Mouse (Mus musculus): ENCODE measurements at regions not wholly inside any gene's neighbourhood (a gene's known extent, or its start where the extent isn't known, plus 50 kb on each side); places are given as distances from the start of the nearest gene placed in this dataset.

- Histone ChIP-seq H3K4me3 (ENCODE audit: control insufficient read depth in 1 of 2, insufficient read depth in 1 of 2, low read depth in 2 of 2, low read length in 2 of 2) (no peak overlapping the region), H3K27ac (ENCODE audit: control insufficient read depth, low read depth, low read length) (no peak overlapping the region), H3K9ac (ENCODE audit: control insufficient read depth, low read depth, low read length, poor library complexity, severe bottlenecking) (no peak overlapping the region), H3K27me3 (ENCODE audit: control insufficient read depth in 1 of 2, insufficient read depth in 2 of 2, low read length in 2 of 2) (peaks cover 3 to 9% of the 10 kb centered on the region in 2 experiments), H3K9me3 (replicated peaks; ENCODE audit: insufficient read depth, low read length) (no peaks in the 10 kb centered on the region), H3K36me3 (ENCODE audit: control insufficient read depth in 1 of 2, insufficient read depth in 2 of 2, low read length in 2 of 2) (no peaks in the 10 kb centered on the region), H3K79me2 (ENCODE audit: control insufficient read depth, insufficient read depth, low read length, poor library complexity) (no peaks in the 10 kb centered on the region), H3K4me1 (ENCODE audit: control insufficient read depth in 1 of 2, insufficient read depth in 2 of 2, low read length in 2 of 2) (no peaks in the 10 kb centered on the region)
- no peak for DNase-seq (ENCODE audit: low read depth, low spot score)
- TF ChIP-seq POLR2AphosphoS2 (IDR thresholded peaks at IDR 0.05; ENCODE audit: low read length) (no peak), RCOR1 (IDR thresholded peaks at IDR 0.05; ENCODE audit: low read depth, low read length) (no peak), ZNF384 (IDR thresholded peaks at IDR 0.05; ENCODE audit: low read depth, low read length) (no peak), MEF2A (IDR thresholded peaks at IDR 0.05; ENCODE audit: extremely low read depth, insufficient replicate concordance, low read depth, low read length, poor library complexity, severe bottlenecking) (no peak), MAZ (IDR thresholded peaks at IDR 0.05; ENCODE audit: low read depth, low read length) (no peak), ETS1 (IDR thresholded peaks at IDR 0.05; ENCODE audit: low read depth, low read length) (no peak), ZC3H11A (IDR thresholded peaks at IDR 0.05; ENCODE audit: low read depth, low read length) (no peak), MAFK (IDR thresholded peaks at IDR 0.05; ENCODE audit: borderline replicate concordance, low read depth, low read length) (no peak), POLR2AphosphoS5 (IDR thresholded peaks at IDR 0.05; ENCODE audit: borderline replicate concordance, low read depth, low read length) (no peak), MYB (IDR thresholded peaks at IDR 0.05; ENCODE audit: low read depth, low read length) (no peak), TBP (IDR thresholded peaks at IDR 0.05; ENCODE audit: low read depth, low read length) (no peak), NRF1 (IDR thresholded peaks at IDR 0.05; ENCODE audit: insufficient read depth, low read depth, low read length, poor library complexity, severe bottlenecking) (no peak), MYC (IDR thresholded peaks at IDR 0.05; ENCODE audit: low read depth, low read length) (no peak), HCFC1 (IDR thresholded peaks at IDR 0.05; ENCODE audit: low read depth, low read length) (no peak)
Measured at GRCm38 (mm10) chr2:72880016-72880415, 100.2 kb downstream of the Sp3 start.

GRCm38 (mm10) chr2:72881554-72881953 is 98.7 kb downstream of the Sp3 start:
- H3K9ac ChIP-seq (ENCODE audit: control insufficient read depth, low read depth, low read length, poor library complexity, severe bottlenecking): no peak overlapping the region
- no peaks in the 10 kb centered on the region for H3K4me1 ChIP-seq (ENCODE audit: control insufficient read depth in 1 of 2, insufficient read depth in 2 of 2, low read length in 2 of 2)
- no peak for DNase-seq (ENCODE audit: low read depth, low spot score)
- TF ChIP-seq KAT2A (conservative IDR thresholded peaks at IDR 0.05; ENCODE audit: low read depth, low read length): no peak
- H3K36me3 ChIP-seq (ENCODE audit: control insufficient read depth in 1 of 2, insufficient read depth in 2 of 2, low read length in 2 of 2): no peaks in the 10 kb centered on the region
- peaks cover under 1 to 9% of the 10 kb centered on the region in 2 experiments for H3K27me3 ChIP-seq (ENCODE audit: control insufficient read depth in 1 of 2, insufficient read depth in 2 of 2, low read length in 2 of 2)
- no peak overlapping the region for H3K4me3 ChIP-seq (ENCODE audit: control insufficient read depth in 1 of 2, insufficient read depth in 1 of 2, low read depth in 2 of 2, low read length in 2 of 2)
- H3K27ac ChIP-seq (ENCODE audit: control insufficient read depth, low read depth, low read length): no peak overlapping the region
- H3K79me2 ChIP-seq (ENCODE audit: control insufficient read depth, insufficient read depth, low read length, poor library complexity): no peaks in the 10 kb centered on the region
- no peaks in the 10 kb centered on the region for H3K9me3 ChIP-seq (replicated peaks; ENCODE audit: insufficient read depth, low read length)

- TF ChIP-seq TBP (IDR thresholded peaks at IDR 0.05; ENCODE audit: low read depth, low read length) (no peak), ZNF384 (IDR thresholded peaks at IDR 0.05; ENCODE audit: low read depth, low read length) (no peak), CTCF (IDR thresholded peaks at IDR 0.05 in 2 of 3, conservative IDR thresholded peaks at IDR 0.05 in 1 of 3; ENCODE audit: control insufficient read depth in 1 of 3, insufficient read depth in 1 of 3, low read depth in 2 of 3, low read length in 3 of 3, poor library complexity in 1 of 3, severe bottlenecking in 1 of 3) (no peak), BHLHE40 (IDR thresholded peaks at IDR 0.05; ENCODE audit: borderline replicate concordance, low read depth, low read length) (no peak), KAT2A (conservative IDR thresholded peaks at IDR 0.05; ENCODE audit: low read depth, low read length) (no peak), POLR2AphosphoS2 (IDR thresholded peaks at IDR 0.05; ENCODE audit: low read length) (no peak), GABPA (IDR thresholded peaks at IDR 0.05; ENCODE audit: low read depth, low read length) (no peak), SIN3A (IDR thresholded peaks at IDR 0.05; ENCODE audit: low read length) (no peak), POLR2A (IDR thresholded peaks at IDR 0.05; ENCODE audit: control insufficient read depth in 1 of 2, insufficient read depth in 1 of 2, low read depth in 1 of 2, low read length in 2 of 2, poor library complexity in 1 of 2) (no peak), RCOR1 (IDR thresholded peaks at IDR 0.05; ENCODE audit: low read depth, low read length) (no peak), RAD21 (IDR thresholded peaks at IDR 0.05; ENCODE audit: low read depth, low read length) (no peak), MYC (IDR thresholded peaks at IDR 0.05; ENCODE audit: low read depth, low read length) (no peak), MYB (IDR thresholded peaks at IDR 0.05; ENCODE audit: low read depth, low read length) (no peak), POLR2AphosphoS5 (IDR thresholded peaks at IDR 0.05; ENCODE audit: borderline replicate concordance, low read depth, low read length) (no peak), GATA1 (IDR thresholded peaks at IDR 0.05; ENCODE audit: low read depth, low read length) (no peak)
- Histone ChIP-seq H3K27me3 (ENCODE audit: control insufficient read depth in 1 of 2, insufficient read depth in 2 of 2, low read length in 2 of 2) (peaks cover 5 to 9% of the 10 kb centered on the region in 2 experiments), H3K9ac (ENCODE audit: control insufficient read depth, low read depth, low read length, poor library complexity, severe bottlenecking) (no peak overlapping the region)
Measured at GRCm38 (mm10) chr2:72886250-72886649, 94.0 kb downstream of the Sp3 start.

More at GRCm38 (mm10) chr2:72886250-72886649, 94.0 kb downstream of the Sp3 start:
- H3K27ac ChIP-seq (ENCODE audit: control insufficient read depth, low read depth, low read length): no peak overlapping the region
- H3K36me3 ChIP-seq (ENCODE audit: control insufficient read depth in 1 of 2, insufficient read depth in 2 of 2, low read length in 2 of 2): no peaks in the 10 kb centered on the region
- H3K9me3 ChIP-seq (replicated peaks; ENCODE audit: insufficient read depth, low read length): no peaks in the 10 kb centered on the region
- H3K4me1 ChIP-seq (ENCODE audit: control insufficient read depth in 1 of 2, insufficient read depth in 2 of 2, low read length in 2 of 2): no peaks in the 10 kb centered on the region
- no peaks in the 10 kb centered on the region for H3K79me2 ChIP-seq (ENCODE audit: control insufficient read depth, insufficient read depth, low read length, poor library complexity)
- H3K4me3 ChIP-seq (ENCODE audit: control insufficient read depth in 1 of 2, insufficient read depth in 1 of 2, low read depth in 2 of 2, low read length in 2 of 2): no peak overlapping the region
- DNase-seq (ENCODE audit: low read depth, low spot score): no peak

All from MEL (cell line).